Mouse (Mus musculus): ENCODE measurements around the gene Palm. TPM values are rescaled to one million over a fixed set of nuclear protein-coding genes. Genes with fewer than 3 reads are reported as not detected.

The Palm gene
- total RNA-seq, 2 experiments from 2014 or later, result 318 to 348 TPM

DNA sequence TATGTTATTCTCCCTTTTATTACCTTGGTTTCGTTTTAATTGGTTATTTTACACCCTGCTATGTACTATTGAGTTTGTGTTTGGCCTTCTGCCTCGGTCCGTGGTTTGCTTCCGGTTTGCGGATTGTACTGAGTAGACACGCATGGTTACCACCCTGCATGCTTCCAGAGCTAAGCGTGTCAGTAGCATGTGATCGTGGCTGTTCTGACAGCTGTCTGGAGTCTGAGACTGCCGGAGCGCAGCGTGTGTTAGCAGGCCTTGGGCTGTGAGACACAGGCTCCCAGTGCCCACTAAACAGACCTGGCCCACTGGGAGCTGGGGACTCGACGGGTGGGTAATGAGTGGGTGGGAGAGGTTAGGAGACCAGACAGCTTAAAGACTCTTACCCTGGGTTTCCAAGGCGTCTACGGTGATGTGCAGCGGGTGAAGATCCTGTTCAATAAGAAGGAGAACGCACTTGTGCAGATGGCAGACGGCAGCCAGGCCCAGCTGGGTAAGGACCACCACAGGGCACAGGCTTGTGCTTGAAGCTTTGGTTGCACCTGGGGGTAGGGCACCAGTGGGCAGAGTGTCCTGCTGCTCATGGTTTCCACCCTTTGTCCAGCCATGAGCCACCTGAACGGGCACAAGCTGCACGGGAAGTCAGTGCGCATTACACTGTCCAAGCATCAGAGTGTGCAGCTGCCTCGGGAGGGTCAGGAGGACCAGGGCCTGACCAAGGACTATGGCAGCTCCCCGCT is 68.8 kb downstream of the Palm start:
- intact Hi-C loops (cut with DNase I), result no loop called here
- no peak for DNase-seq (ENCODE audit: low spot score in 2 of 2)

DNA sequence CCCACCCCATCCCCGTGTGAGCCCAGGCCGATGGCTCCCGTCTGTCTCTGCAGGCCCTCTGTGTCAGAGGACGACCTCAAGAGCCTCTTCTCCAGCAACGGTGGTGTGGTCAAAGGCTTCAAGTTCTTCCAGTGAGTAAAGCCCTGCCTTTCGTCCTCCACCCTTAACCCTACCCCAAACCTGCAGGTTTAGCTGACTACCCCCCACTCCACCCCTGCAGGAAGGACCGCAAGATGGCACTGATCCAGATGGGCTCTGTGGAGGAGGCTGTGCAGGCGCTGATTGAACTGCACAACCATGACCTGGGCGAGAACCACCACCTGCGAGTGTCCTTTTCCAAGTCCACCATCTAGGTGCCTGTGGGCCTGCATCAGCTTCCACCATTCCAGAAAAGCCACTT is 69.6 kb downstream of the Palm start:
- intact Hi-C loops (cut with DNase I), result no loop called here
- no peak for DNase-seq (ENCODE audit: low spot score in 2 of 2)

DNA sequence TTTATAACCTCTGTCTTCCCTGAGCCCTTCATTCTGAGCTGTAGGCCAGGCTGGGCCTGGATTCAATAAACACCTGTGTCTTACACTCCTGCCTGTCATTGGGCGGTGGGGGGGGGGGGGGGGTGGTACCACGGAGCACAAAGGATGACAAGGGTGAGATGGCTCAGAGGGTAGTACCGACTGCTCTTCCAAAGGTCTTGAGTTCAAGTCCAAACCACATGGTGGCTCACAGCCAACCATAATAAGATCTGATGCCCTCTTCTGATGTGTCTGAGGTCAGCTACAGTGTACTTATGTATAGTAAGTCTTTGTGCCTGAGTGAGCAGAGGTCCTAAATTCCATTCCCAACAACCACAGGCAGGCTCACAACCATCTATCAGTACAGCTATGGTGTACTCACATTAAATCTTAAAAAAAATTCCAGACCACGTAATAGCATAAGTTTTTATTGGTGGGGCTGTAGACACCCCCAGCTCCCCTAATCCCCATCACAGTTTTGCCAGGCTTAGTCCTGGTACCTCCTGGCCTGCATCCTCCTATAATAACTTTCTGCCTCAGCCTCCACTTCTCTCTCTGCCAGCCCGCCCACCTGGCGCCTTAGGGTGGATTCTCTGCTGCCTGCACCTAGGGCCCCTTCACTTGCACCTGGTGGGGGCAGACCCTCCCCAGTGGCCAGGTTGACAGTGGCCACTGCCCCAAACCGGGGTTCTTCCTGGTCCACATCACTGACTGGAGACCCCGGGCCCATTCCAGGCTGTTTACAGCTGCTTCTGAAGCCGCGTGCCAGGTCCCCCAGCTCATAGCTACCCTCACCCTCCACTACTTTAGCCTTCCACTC is 71.2 kb downstream of the Palm start:
- no peak for DNase-seq (ENCODE audit: low spot score in 2 of 2)
- intact Hi-C loops (cut with DNase I), result no loop called here

DNA sequence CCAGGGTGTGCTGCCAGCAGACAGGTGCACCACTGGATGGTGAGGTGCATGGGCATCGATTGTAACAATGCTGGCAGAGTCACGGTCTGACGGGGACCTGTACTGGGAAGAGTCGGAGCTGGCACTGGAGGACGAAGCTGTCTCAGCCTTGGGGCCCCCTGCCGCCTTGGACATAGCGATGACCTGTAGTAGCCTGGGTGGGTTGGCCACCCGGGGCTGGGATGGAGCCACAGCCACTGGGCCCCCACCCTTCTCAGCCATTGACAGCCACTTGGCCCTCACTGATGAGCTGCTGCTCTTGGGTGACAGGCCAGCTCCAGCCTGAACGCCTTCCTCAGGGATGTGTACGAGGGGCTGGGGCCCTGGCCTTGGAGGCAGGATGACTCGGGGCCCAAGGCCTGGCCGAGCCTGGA is 71.8 kb downstream of the Palm start:
- intact Hi-C loops (cut with DNase I), result no loop called here

DNA sequence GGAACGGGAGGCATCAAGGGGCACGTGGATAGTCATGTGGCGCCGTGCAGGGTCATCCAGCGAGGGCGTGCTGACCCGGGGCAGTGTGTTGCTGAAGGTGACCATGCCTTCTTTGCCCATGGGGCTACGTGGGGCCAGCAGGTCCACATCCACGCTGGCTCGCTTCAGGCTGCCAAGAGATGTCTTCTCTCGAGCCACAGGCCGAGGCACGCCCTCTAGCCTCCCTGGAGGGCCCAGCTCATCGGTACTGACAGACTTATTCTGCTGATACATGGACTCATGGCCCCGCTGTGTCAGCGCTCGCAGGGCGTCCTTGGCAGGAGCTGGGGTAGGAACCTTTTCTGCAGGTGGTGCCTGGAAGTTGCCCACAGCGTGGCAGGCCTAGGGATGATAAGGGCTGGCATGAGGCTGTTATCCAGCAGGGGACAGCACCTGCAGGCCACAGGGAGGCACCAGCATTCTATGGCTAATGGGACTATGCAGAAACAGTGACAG is 72.5 kb downstream of the Palm start:
- intact Hi-C loops (cut with DNase I), result no loop called here
- DNase-seq (ENCODE audit: low spot score in 2 of 2), result no peak

More for the DNA sequence above, 71.8 kb downstream of the Palm start:
- DNase-seq (ENCODE audit: low spot score in 2 of 2), result no peak

DNA sequence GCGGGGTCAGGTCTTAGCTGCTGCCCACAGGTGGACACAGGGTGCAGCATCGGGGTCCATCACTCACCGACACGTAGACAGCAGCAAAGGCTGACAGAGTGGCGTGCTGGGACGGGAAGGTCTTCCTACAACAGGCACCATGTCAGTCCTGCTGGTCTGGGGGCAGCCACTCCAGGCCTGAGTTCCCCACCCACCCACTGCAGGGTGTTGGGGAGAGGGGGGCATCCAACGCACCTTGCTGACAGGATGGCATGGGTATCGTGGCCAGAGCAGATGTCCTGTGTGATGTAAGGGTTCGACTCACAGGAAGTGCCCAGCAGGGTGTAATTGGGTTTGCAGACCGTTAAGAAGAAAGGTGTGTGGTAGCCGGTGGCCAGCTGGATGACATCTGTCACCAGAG is 73.2 kb downstream of the Palm start:
- intact Hi-C loops (cut with DNase I), result no loop called here
- no peak for DNase-seq (ENCODE audit: low spot score in 2 of 2)

Small RNA genes within 50 kb of the gene (microRNA-seq; reads per million reads assigned to microRNA genes)
- 0 reads per million in 2 experiments for gene Mir6910

Other genes with a start within 250 kb of the Palm start
- 10 to 100 TPM; 48.2 to 48.4 TPM for gene Mier2, start 238.4 kb upstream of the Palm start, total RNA-seq (2021)
- not detected for gene Theg, start 206.2 kb upstream of the Palm start, total RNA-seq (2021)
- gene C2cd4c, start 179.5 kb upstream of the Palm start, total RNA-seq (2021), result 10 to 100 TPM; 15.2 to 18.6 TPM
- 10 to 100 TPM; 42.2 to 44.4 TPM for gene Shc2, start 155.7 kb upstream of the Palm start, total RNA-seq (2021)
- under 1 TPM; 0.34 to 0.57 TPM for gene Odf3l2, start 147.8 kb upstream of the Palm start, total RNA-seq (2021)
- not detected for gene Madcam1, start 129.0 kb upstream of the Palm start, total RNA-seq (2021)
- 10 to 100 TPM; 82.0 to 82.8 TPM for gene Tpgs1, start 124.2 kb upstream of the Palm start, total RNA-seq (2021)
- 10 to 100 TPM; 75.9 to 78.0 TPM for gene Cdc34, start 111.4 kb upstream of the Palm start, total RNA-seq (2021)
- 1 to 10 TPM; 1.5 to 2.4 TPM for gene Gzmm, start 104.6 kb upstream of the Palm start, total RNA-seq (2021)
- 100 to 1,000 TPM; 650 to 673 TPM for gene Bsg, start 89.1 kb upstream of the Palm start, total RNA-seq (2021)
- gene Hcn2, start 76.9 kb upstream of the Palm start, total RNA-seq (2021), result 100 to 1,000 TPM; 111 to 123 TPM
- 10 to 100 TPM; 42.1 to 45.7 TPM for gene Polrmt, start 47.0 kb upstream of the Palm start, total RNA-seq (2021)
- 1 to 10 TPM; 2.8 to 4.0 TPM for gene Fgf22, start 38.5 kb upstream of the Palm start, total RNA-seq (2021)
- 10 to 100 TPM; 90.9 to 96.0 TPM for gene Rnf126, start 26.6 kb upstream of the Palm start, total RNA-seq (2021)
- 1 to 10 TPM; 2.2 to 2.4 TPM for gene Fstl3, start 16.3 kb upstream of the Palm start, total RNA-seq (2021)
- gene Prss57, start 2.6 kb upstream of the Palm start, total RNA-seq (2021), result 1 to 10 TPM in 1 of 2 experiments, under 1 TPM in 1; 0.62 to 1.1 TPM
- 1 to 10 TPM in 1 of 2 experiments, under 1 TPM in 1; 0.62 to 1.7 TPM for gene Misp, start 27.4 kb downstream of the Palm start, total RNA-seq (2021)
- 10 to 100 TPM; 48.5 to 52.3 TPM for gene Ptbp1, start 60.9 kb downstream of the Palm start, total RNA-seq (2021)
- gene Prtn3, start 80.9 kb downstream of the Palm start, total RNA-seq (2021), result 1 to 10 TPM; 1.4 to 2.4 TPM
- 10 to 100 TPM; 51.1 to 53.3 TPM for gene Plppr3, start 81.1 kb downstream of the Palm start, total RNA-seq (2021)
- gene Elane, start 92.7 kb downstream of the Palm start, total RNA-seq (2021), result not detected
- not detected for gene Cfd, start 97.3 kb downstream of the Palm start, total RNA-seq (2021)
- gene Med16, start 115.4 kb downstream of the Palm start, total RNA-seq (2021), result 10 to 100 TPM; 57.5 to 59.8 TPM
- gene Gm26602, start 117.3 kb downstream of the Palm start, total RNA-seq (2021), result not detected
- gene Kiss1r, start 123.4 kb downstream of the Palm start, total RNA-seq (2021), result 1 to 10 TPM; 7.1 to 7.8 TPM
- gene R3hdm4, start 127.6 kb downstream of the Palm start, total RNA-seq (2021), result 100 to 1,000 TPM; 366 to 394 TPM
- 1 to 10 TPM; 5.4 to 8.6 TPM for gene Arid3a, start 133.5 kb downstream of the Palm start, total RNA-seq (2021)
- gene Wdr18, start 166.6 kb downstream of the Palm start, total RNA-seq (2021), result 10 to 100 TPM; 41.1 to 49.9 TPM
- gene Grin3b, start 177.1 kb downstream of the Palm start, total RNA-seq (2021), result under 1 TPM; 0.14 to 0.23 TPM
- gene Tmem259, start 190.8 kb downstream of the Palm start, total RNA-seq (2021), result 100 to 1,000 TPM; 123 to 124 TPM
- gene Cnn2, start 195.0 kb downstream of the Palm start, total RNA-seq (2021), result 1 to 10 TPM; 6.0 to 8.2 TPM
- 10 to 100 TPM; 10.9 to 12.3 TPM for gene Abca7, start 202.9 kb downstream of the Palm start, total RNA-seq (2021)
- gene Arhgap45, start 223.1 kb downstream of the Palm start, total RNA-seq (2021), result 1 to 10 TPM; 3.6 to 4.0 TPM
- 10 to 100 TPM; 71.3 to 74.8 TPM for gene Polr2e, start 246.2 kb downstream of the Palm start, total RNA-seq (2021)